Mouse (Mus musculus): Measurements from ENCODE around the gene Arglu1.

DNA sequence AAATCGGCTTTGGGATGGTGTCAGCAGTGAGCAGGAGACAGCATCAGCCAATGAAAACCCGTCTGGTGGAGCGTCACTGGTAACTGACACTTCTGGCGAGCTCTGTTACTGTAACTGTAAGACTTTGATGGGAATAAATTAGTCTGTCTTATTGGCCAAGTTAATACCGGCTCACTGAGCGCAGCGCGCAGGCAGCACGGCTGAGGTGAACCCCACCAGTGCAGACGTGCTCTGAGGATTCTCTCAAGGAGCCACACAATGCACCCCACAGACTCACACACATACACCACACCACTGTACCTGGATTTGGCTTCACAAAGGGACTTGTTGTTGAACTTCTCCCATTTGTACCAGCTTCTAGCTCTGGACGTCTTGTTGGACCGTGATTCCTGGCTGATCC, 68.3 kb downstream of the Arglu1 start:
- no peak for TF ChIP-seq CTCF (IDR thresholded peaks at IDR 0.05; ENCODE audit: borderline replicate concordance, extremely low read depth, insufficient read depth, insufficient read length)
- no peak for TF ChIP-seq POLR2A (IDR thresholded peaks at IDR 0.05; ENCODE audit: borderline replicate concordance, extremely low read depth, insufficient read depth, insufficient read length, poor library complexity, severe bottlenecking)
